Mouse (Mus musculus) neural tube, embryonic 11.5 days (tissue): ENCODE results near the gene Trnp1. TPM values are rescaled to one million over a fixed set of nuclear protein-coding genes. Genes with fewer than 3 reads are reported as not detected.

Experiments used
- ATAC-seq: fragments of 200-750 bp; cut with Nextera tagmentation; 2 replicates; pipeline ENCODE4 v1.8.0; 2017; ENCODE audit warnings: moderate number of reproducible peaks, mild to moderate bottlenecking, moderate TSS enrichment, moderate library complexity; ENCODE audit not compliant: insufficient read depth, low FRiP score, low TSS enrichment
- DNase-seq: peaks from one replicate; pipeline ENCODE4 v3.0.0-alpha.2; 2015; ENCODE audit warnings: low spot score
- H3K27ac ChIP-seq: fragments of 300-500 bp; sonication (generic); 2 replicates; pipeline ENCODE4 v1.5.1; 2014; ENCODE audit warnings: low read depth, mild to moderate bottlenecking, low read length
- H3K27me3 ChIP-seq: fragments of 300-500 bp; sonication (generic); 2 replicates; pipeline ENCODE4 v1.6.1; 2014; ENCODE audit warnings: mild to moderate bottlenecking, low read length, mixed read lengths; ENCODE audit not compliant: control insufficient read depth, insufficient read depth
- H3K36me3 ChIP-seq: fragments of 300-500 bp; sonication (generic); 2 replicates; pipeline ENCODE4 v1.6.1; 2014; ENCODE audit warnings: mild to moderate bottlenecking, low read length, moderate library complexity, mixed read lengths; ENCODE audit not compliant: control insufficient read depth, insufficient read depth
- H3K4me1 ChIP-seq: fragments of 300-500 bp; sonication (generic); 2 replicates; pipeline ENCODE4 v1.6.1; 2014; ENCODE audit warnings: low read length, mixed read lengths; ENCODE audit not compliant: control insufficient read depth, insufficient read depth
- H3K4me2 ChIP-seq: fragments of 300-500 bp; sonication (generic); 2 replicates; pipeline ENCODE4 v1.6.1; 2014; ENCODE audit warnings: low read depth, mild to moderate bottlenecking, moderate library complexity
- H3K4me3 ChIP-seq: fragments of 300-500 bp; sonication (generic); 2 replicates; pipeline ENCODE4 v1.5.1; 2014; ENCODE audit warnings: low read depth, low read length
- H3K9ac ChIP-seq: fragments of 300-500 bp; sonication (generic); 2 replicates; pipeline ENCODE4 v1.6.1; 2014; ENCODE audit warnings: mild to moderate bottlenecking, low read length
- H3K9me3 ChIP-seq: fragments of 300-500 bp; sonication (generic); 2 replicates; pipeline ENCODE4 v1.6.1; 2016; ENCODE audit warnings: low read length; ENCODE audit not compliant: control insufficient read depth
- WGBS: fragments of 180-500 bp; shearing (Covaris S2); extraction: QIAGEN DNeasy Blood & Tissue Kit; methylation state at CpG from one replicate; pipeline ENCODE4 v1.1.7; 2014; 5-methylcytosine and 5-hydroxymethylcytosine counted together
- polyA plus RNA-seq: library from polyadenylated mRNA; unstranded; fragments of >200 nt; fragmentation: Nextera tagmentation; extraction: Ambion mirVana; gene quantifications from 2 replicates; pipeline ENCODE4 v1.2.1, GENCODE M21; 2014

Trnp1 gene
- polyA plus RNA-seq, 1 experiment from 2014 or later, result 2.7 TPM

DNA sequence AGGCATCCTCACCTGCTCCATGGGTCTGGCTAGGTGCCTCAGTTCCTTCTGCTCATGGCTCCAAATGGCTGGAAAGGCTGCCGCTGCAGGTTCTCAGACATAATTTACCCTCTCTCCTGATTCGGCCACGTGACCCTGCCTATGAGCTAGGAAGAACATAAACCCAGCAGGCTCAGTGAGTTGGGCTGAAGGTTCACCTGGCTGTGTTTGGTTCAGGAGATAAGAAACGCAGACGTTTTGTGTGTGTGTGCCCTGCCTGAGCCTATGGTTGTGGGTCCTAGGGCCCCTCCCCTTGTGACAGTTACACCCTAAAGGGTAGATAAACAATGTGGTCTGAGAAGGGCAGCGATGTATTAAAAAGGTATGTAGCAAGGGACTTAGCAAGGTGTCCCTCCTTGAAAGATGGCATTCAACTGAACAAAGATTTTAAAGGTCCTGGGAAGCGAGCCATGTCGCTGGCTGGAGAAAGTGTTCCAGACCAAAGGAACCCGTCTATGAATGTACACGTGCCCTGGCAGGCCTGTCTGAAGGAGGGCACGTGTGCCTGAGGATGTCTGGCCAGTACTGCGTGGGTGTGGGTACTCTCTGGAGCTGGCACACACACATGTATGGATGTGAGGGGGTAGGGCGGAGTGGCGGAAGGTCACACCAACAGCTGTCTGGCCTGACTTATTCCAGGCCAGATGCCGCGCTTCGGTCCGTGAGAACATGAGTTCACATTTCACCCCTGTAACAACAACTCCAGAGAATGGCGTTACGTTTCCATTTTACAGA is 9.5 kb downstream of the Trnp1 start:
- Histone ChIP-seq H3K4me1 (no peaks in the 10 kb centered on the region), H3K9me3 (no peaks in the 10 kb centered on the region), H3K27ac (no peak overlapping the region), H3K9ac (no peak overlapping the region), H3K27me3 (0 out of 2 replicates have a peak, but pooled peaks cover 7% of the 10 kb centered on the region), H3K36me3 (no peaks in the 10 kb centered on the region), H3K4me2 (no peak overlapping the region), H3K4me3 (no peak overlapping the region)
- DNase-seq (no peak), ATAC-seq (no peak)
- WGBS, result 83% methylated on average over 20 of the region's 20 CpGs

GRCm38 (mm10) chr4:133486673-133487357 is 11.5 kb downstream of the Trnp1 start:
- no peak for ATAC-seq

DNA sequence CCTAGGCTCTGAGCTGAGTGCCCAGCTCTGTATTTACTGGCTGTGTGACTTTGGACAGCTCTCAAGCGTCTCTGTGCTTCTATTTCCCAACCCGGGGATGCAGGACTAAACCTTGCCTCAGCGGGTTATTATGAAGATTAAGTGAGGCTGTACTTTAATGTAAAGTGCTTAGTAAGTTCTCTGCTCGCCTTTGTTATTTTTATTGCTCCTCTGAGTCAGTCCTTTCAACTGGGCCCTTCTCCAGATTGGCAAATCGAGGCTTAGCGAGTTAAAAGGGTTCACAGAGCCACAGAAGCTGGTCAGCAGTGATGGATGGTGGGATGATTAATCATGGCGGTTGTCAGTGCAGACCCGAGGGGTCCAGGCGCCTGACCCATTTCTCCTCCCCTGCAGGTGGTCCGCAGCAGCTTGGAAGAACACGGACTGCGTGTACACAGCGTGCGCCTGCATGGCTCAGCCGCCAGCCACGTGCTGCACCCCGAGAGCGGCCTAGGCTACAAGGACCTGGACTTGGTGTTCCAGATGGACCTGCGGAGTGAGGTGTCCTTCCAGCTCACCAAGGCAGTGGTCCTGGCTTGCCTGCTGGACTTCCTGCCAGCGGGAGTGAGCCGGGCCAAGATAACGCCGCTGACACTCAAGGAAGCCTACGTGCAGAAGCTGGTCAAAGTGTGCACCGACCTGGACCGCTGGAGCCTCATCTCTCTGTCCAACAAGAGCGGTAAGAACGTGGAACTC is 12.5 kb downstream of the Trnp1 start:
- DNase-seq (no peak), ATAC-seq (no peak)
- WGBS, result 87% methylated on average over 28 of the region's 28 CpGs
- Histone ChIP-seq H3K4me3 (no peak overlapping the region), H3K4me2 (no peak overlapping the region), H3K27me3 (peaks cover 12% of the 10 kb centered on the region), H3K36me3 (no peaks in the 10 kb centered on the region), H3K9me3 (no peaks in the 10 kb centered on the region), H3K9ac (no peak overlapping the region), H3K4me1 (no peaks in the 10 kb centered on the region), H3K27ac (no peak overlapping the region)

More at GRCm38 (mm10) chr4:133486673-133487357, 11.5 kb downstream of the Trnp1 start:
- Histone ChIP-seq H3K4me3 (no peak overlapping the region), H3K4me2 (no peak overlapping the region), H3K9me3 (no peaks in the 10 kb centered on the region), H3K36me3 (no peaks in the 10 kb centered on the region), H3K4me1 (no peaks in the 10 kb centered on the region), H3K27ac (no peak overlapping the region), H3K9ac (no peak overlapping the region), H3K27me3 (0 out of 2 replicates have a peak, but pooled peaks cover 6% of the 10 kb centered on the region)
- no peak for DNase-seq
- WGBS, result 92% methylated on average over 26 of the region's 26 CpGs

DNA sequence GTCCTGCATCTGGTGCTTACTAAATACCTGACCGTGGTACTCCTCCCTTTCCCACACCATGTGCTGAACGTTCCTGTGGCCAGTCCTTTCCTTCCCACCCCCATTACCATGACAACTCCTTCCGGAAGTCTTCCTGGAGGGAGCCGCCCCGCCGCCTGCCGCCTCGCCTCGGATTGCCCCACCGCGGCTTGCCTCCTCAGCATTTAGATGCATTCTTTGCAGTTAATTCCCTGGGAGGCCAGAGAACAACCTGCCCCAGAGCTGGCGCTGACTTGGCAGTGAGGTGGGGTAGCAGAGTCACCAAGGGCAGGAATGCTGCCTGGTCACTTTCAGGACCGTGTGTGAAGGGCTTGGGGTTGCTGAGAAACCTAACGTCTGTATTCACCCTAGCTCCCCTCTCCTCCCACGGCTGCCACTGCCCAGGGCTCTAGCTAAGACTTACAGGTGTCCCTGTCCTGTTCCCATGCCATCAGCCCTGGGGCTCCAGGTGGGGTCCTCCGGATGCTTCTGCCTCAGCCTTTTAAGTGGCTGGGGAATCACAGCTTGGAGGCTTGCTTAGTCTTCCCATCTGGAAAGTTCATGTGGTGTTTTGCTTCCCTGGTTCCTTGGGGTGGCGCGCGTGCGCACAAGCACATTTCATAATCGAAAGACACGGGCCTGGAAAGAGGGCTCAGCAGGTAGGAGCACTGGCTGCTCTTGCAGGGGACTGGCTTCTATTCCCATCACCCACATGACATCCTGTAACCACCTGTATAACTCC is 13.9 kb downstream of the Trnp1 start:
- ATAC-seq, result no peak
- Histone ChIP-seq H3K27ac (no peak overlapping the region), H3K27me3 (peaks cover 20% of the 10 kb centered on the region), H3K4me3 (no peak overlapping the region), H3K36me3 (no peaks in the 10 kb centered on the region), H3K4me2 (peak overlapping the region; percentile 10; the same call in 1 of the 2 replicates), H3K9ac (no peak overlapping the region), H3K9me3 (no peaks in the 10 kb centered on the region), H3K4me1 (peaks cover 2% of the 10 kb centered on the region; the same call in 1 of the 2 replicates)
- DNase-seq, result no peak
- WGBS, result 11% methylated on average over 22 of the region's 22 CpGs

GRCm38 (mm10) chr4:133482479-133482878 is 15.9 kb downstream of the Trnp1 start:
- H3K27ac ChIP-seq, result no peak overlapping the region
- H3K4me3 ChIP-seq, result no peak overlapping the region
- ATAC-seq, result no peak
- DNase-seq, result no peak
- no peaks in the 10 kb centered on the region for H3K36me3 ChIP-seq
- peaks cover 2% of the 10 kb centered on the region; the same call in 1 of the 2 replicates for H3K4me1 ChIP-seq
- 82% methylated on average over 3 of the region's 3 CpGs for WGBS
- no peak overlapping the region for H3K9ac ChIP-seq
- peaks cover 23% of the 10 kb centered on the region for H3K27me3 ChIP-seq
- H3K9me3 ChIP-seq, result no peaks in the 10 kb centered on the region
- no peak overlapping the region for H3K4me2 ChIP-seq

DNA sequence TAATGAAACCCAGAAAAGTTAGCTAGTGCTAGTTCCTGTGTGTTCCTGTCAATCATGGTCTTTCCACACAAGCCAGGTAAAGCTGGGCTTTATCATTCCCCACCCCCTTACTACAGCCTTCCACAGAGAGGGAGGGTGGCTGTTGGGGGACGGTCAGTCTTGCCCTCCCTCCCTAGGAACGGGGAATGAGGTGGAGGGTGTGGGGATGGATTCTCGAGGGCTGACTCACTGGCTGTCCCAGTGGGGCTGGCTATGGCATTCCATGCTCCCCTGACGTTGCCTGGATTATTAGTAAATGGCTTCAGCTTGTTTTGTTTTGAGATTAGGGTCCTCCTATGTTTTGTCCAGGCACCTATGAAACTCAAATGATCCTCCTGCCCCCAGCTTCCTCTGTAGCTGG is 16.9 kb downstream of the Trnp1 start:
- no peak overlapping the region for H3K4me2 ChIP-seq
- H3K4me3 ChIP-seq, result no peak overlapping the region
- H3K4me1 ChIP-seq, result peaks cover 2% of the 10 kb centered on the region; the same call in 1 of the 2 replicates
- H3K36me3 ChIP-seq, result no peaks in the 10 kb centered on the region
- H3K27me3 ChIP-seq, result peaks cover 23% of the 10 kb centered on the region
- 47% methylated on average over 4 of the region's 4 CpGs for WGBS
- no peaks in the 10 kb centered on the region for H3K9me3 ChIP-seq
- no peak overlapping the region for H3K27ac ChIP-seq
- no peak overlapping the region for H3K9ac ChIP-seq
- no peak for DNase-seq
- no peak for ATAC-seq

- no peak overlapping the region for H3K4me2 ChIP-seq
- peaks cover 23% of the 10 kb centered on the region for H3K27me3 ChIP-seq
- H3K36me3 ChIP-seq, result no peaks in the 10 kb centered on the region
- DNase-seq (no peak), ATAC-seq (no peak)
- 36% methylated on average over 6 of the region's 6 CpGs for WGBS
- H3K4me1 ChIP-seq, result peaks cover 2% of the 10 kb centered on the region; the same call in 1 of the 2 replicates
- no peak overlapping the region for H3K27ac ChIP-seq
- H3K4me3 ChIP-seq, result no peak overlapping the region
- no peak overlapping the region for H3K9ac ChIP-seq
- no peaks in the 10 kb centered on the region for H3K9me3 ChIP-seq
These were observed 17.6 kb downstream of the Trnp1 start for GRCm38 (mm10) chr4:133480754-133481153.

DNA sequence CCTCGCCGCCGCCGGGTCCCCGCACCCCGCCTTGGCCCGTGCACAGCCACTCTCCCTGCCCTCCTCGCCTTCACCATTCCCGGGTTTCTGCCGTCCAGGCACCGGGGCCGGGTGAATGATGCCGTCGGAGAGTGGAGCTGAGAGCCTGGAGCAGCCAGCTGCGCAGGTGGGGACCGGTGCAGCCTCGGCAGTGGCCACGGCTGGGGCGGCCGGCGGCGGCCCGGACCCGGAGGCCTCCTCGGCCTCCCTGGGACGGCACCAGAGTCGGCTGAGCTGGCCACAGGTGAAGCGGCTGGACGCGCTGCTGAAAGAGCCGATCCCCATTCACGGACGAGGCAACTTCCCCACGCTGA is 18.2 kb downstream of the Trnp1 start:
- H3K36me3 ChIP-seq, result no peaks in the 10 kb centered on the region
- peak overlapping the region; percentile 33 for H3K4me3 ChIP-seq
- no peak overlapping the region for H3K9ac ChIP-seq
- WGBS, result 3% methylated on average over 33 of the region's 34 CpGs
- peaks cover 23% of the 10 kb centered on the region for H3K27me3 ChIP-seq
- no peak overlapping the region for H3K27ac ChIP-seq
- DNase-seq (no peak), ATAC-seq (no peak)
- H3K4me1 ChIP-seq, result peaks cover 2% of the 10 kb centered on the region; the same call in 1 of the 2 replicates
- H3K4me2 ChIP-seq, result peak overlapping the region; percentile 47
- no peaks in the 10 kb centered on the region for H3K9me3 ChIP-seq
